Mouse (Mus musculus) lung, postnatal 4 days (tissue): ENCODE results near the gene Noa1.

Source experiments
- DNase-seq, 2 experiments: peaks; one replicate each; pipeline ENCODE4 v3.0.0; 2021

Noa1 gene

GRCm38 (mm10) chr5:77252115-77252827 is 57.6 kb downstream of the Noa1 start:
- no peak for DNase-seq

GRCm38 (mm10) chr5:77251656-77252055 is 58.2 kb downstream of the Noa1 start:
- DNase-seq, result no peak

- DNase-seq, result no peak
These were observed 59.8 kb downstream of the Noa1 start for GRCm38 (mm10) chr5:77250083-77250482.

GRCm38 (mm10) chr5:77245787-77246671 is 63.9 kb downstream of the Noa1 start:
- peak; percentile 29 to 39 for DNase-seq

- DNase-seq, result no peak
These were observed 64.5 kb downstream of the Noa1 start for GRCm38 (mm10) chr5:77245463-77245786.

- no peak for DNase-seq
These were observed 65.4 kb downstream of the Noa1 start for GRCm38 (mm10) chr5:77244331-77244987.
